Mouse (Mus musculus) embryonic facial prominence, embryonic 12.5 days (tissue): ENCODE data around the gene Tagap. TPM values are rescaled to one million over a fixed set of nuclear protein-coding genes. Genes with fewer than 3 reads are reported as not detected.
A peak's percentile ranks its signal among the peaks of the same experiment; 100 is the strongest.

Source experiments
- ATAC-seq: fragments of 200-750 bp; cut with Nextera tagmentation; 2 replicates; pipeline ENCODE4 v1.8.0; 2017; ENCODE audit not compliant: insufficient number of reproducible peaks, insufficient read depth, low FRiP score, low TSS enrichment
- H3K27ac ChIP-seq: fragments of 300-500 bp; sonication (generic); 2 replicates; pipeline ENCODE4 v1.5.1; 2016; ENCODE audit warnings: mild to moderate bottlenecking
- H3K27me3 ChIP-seq: fragments of 300-500 bp; sonication (generic); 2 replicates; pipeline ENCODE4 v1.6.1; 2016; ENCODE audit warnings: mild to moderate bottlenecking, moderate library complexity
- H3K36me3 ChIP-seq: fragments of 300-500 bp; sonication (generic); 2 replicates; pipeline ENCODE4 v1.6.1; 2016; ENCODE audit warnings: mild to moderate bottlenecking
- H3K4me1 ChIP-seq: fragments of 300-500 bp; sonication (generic); 2 replicates; pipeline ENCODE4 v1.6.1; 2016
- H3K4me2 ChIP-seq: fragments of 300-500 bp; sonication (generic); replicated peaks from 2 replicates; pipeline ENCODE4 v1.6.1; 2016; ENCODE audit warnings: mild to moderate bottlenecking, moderate library complexity
- H3K4me3 ChIP-seq: fragments of 300-500 bp; sonication (generic); 2 replicates; pipeline ENCODE4 v1.5.1; 2016; ENCODE audit warnings: mild to moderate bottlenecking
- H3K9ac ChIP-seq: fragments of 300-500 bp; sonication (generic); 2 replicates; pipeline ENCODE4 v1.6.1; 2016; ENCODE audit warnings: mild to moderate bottlenecking, moderate library complexity
- H3K9me3 ChIP-seq: fragments of 300-500 bp; sonication (generic); 2 replicates; pipeline ENCODE4 v1.6.1; 2016; ENCODE audit warnings: mild to moderate bottlenecking, moderate library complexity
- WGBS: fragments of 180-500 bp; shearing (Covaris S2); methylation state at CpG from one replicate; pipeline ENCODE4 v1.1.7; 2016; 5-methylcytosine and 5-hydroxymethylcytosine counted together
- polyA plus RNA-seq: library from polyadenylated mRNA; unstranded; fragments of >200 nt; fragmentation: Nextera tagmentation; extraction: Ambion mirVana; gene quantifications from 2 replicates; pipeline ENCODE4 v1.2.1, GENCODE M21; 2016

Tagap gene
- polyA plus RNA-seq, result 0.60 and 0.69 TPM in 2 replicates

DNA sequence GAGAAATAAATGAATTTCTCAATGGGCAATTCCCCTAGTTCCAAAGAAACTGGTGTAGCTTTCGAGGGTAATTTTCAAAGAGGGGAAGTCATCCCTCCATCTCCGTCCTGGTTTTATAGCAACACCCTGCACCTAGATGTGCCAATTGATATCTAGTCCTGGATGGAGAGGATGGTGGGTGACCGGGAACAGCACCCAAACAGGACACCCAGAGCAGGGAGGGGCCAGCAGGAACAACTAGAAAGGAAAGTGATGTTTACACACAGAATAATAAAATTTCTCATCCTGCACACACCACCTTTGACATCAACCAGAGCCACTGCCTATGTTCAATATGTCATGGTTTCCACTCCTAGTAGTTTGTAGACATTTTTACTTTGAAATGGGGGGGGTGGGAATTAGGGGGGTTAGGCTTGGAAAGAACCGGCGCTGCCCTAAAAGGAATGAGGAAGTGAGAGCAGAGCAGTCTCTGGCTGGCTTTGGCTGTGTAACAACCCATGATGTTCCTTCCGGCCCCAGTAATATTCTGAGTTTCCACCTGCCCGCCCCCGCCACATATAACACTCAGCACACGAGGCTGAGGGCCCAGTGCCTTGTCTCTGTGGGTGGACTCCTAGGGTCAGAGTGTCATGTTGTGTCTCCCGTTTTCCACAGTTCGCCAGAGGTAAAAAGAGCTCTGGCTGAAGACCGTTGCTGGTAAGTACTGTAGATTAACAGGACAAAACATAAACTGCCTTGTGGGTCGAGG lies at the start of gene Tagap:
TSS of gene Tagap (plus strand) at position 588 of the 748 bp plus-strand sequence.
- WGBS, result 64% methylated on average over 13 of the region's 13 CpGs
- Histone ChIP-seq H3K4me2 (no peak within 1 kb of the TSS), H3K4me1 (0 out of 2 replicates have a peak, but pooled peaks cover 3% of the 10 kb centered on the region), H3K27ac (no peak within 1 kb of the TSS), H3K36me3 (no peaks in the 10 kb centered on the region), H3K27me3 (no peaks in the 10 kb centered on the region), H3K4me3 (no peak within 1 kb of the TSS), H3K9me3 (no peaks in the 10 kb centered on the region), H3K9ac (no peak within 1 kb of the TSS)
- no peak for ATAC-seq

DNA sequence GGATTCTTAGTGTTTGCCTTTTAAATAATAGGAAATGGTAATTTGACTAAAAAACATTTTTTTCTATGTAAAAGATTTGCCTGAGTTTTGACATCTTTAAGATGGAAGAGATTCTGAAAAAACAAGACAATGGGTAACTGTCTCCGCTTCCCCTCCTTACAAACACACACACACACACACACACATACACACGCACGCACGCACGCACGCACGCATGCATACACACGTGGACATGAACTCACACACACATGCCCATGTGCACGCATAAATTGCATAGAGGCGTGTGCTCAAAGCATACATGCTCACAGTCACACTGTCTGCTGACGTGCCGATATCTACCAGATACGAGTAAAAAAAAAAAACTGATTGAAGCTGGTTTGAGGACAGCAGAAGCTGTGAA lies 49.3 kb upstream of the Tagap start:
- H3K4me1 ChIP-seq, result 0 out of 2 replicates have a peak, but pooled peaks cover 8% of the 10 kb centered on the region
- no peak overlapping the region for H3K4me3 ChIP-seq
- H3K36me3 ChIP-seq, result no peaks in the 10 kb centered on the region
- H3K9me3 ChIP-seq, result no peaks in the 10 kb centered on the region
- WGBS, result 86% methylated on average over 13 of the region's 13 CpGs
- 0 out of 2 replicates have a peak overlapping the region, but pooled peaks have one; percentile 9 for H3K4me2 ChIP-seq
- H3K27me3 ChIP-seq, result no peaks in the 10 kb centered on the region
- no peak overlapping the region for H3K27ac ChIP-seq
- H3K9ac ChIP-seq, result no peak overlapping the region
- ATAC-seq, result no peak

DNA sequence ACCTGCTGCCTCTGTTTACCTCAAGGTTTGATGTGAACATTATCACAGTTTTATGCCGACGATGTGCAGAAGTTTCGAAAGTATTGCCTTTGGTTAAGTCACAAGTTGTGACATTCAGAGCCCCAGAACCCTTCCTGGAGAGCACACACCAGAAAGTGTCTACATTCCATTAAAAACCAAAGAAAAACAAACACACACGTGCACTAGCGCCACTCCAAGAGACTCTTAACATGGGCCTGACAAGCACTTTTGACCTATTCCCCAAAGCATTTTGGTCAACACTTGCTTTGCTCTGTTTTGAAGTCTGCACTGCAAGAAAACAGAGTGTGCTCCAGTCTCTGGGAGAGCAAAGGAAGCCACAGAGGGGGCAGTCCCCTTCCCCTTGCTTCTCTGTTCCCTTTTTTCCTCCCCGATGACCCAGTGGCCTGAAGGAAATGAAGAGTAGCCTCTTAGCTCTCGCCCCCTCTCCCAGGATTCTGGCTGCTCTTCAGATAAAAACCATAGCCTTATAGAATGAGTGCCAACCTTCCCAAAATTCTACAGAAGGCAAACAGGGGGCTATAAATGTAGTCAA lies 48.5 kb upstream of the Tagap start:
- Histone ChIP-seq H3K27ac (no peak overlapping the region), H3K27me3 (no peaks in the 10 kb centered on the region), H3K4me1 (0 out of 2 replicates have a peak, but pooled peaks cover 8% of the 10 kb centered on the region), H3K4me3 (no peak overlapping the region), H3K9me3 (no peaks in the 10 kb centered on the region), H3K9ac (no peak overlapping the region), H3K4me2 (no peak overlapping the region), H3K36me3 (no peaks in the 10 kb centered on the region)
- ATAC-seq, result no peak
- WGBS, result 57% methylated on average over 7 of the region's 7 CpGs

DNA sequence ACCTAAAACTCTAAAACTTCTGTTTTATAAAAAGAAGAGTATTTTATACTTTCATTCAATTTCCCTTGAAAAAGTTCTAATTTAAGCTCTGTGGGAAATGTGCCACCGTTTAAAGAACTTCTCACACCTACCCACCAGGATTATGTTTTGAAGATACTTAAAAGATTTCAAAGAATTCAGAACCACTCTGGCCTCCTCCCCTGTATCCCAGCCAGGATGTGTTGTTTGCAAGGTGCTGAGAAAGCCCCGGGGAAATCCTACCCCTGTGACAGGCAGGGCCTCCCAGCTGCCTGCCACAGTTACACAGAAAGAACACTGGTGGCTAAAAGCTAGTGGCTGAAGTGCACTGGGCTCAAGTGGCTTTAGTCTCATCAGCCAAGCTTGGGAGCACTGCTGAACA lies 47.9 kb upstream of the Tagap start:
- Histone ChIP-seq H3K36me3 (no peaks in the 10 kb centered on the region), H3K27me3 (no peaks in the 10 kb centered on the region), H3K9me3 (no peaks in the 10 kb centered on the region), H3K4me1 (0 out of 2 replicates have a peak, but pooled peaks cover 8% of the 10 kb centered on the region), H3K4me2 (no peak overlapping the region), H3K9ac (no peak overlapping the region), H3K4me3 (no peak overlapping the region), H3K27ac (no peak overlapping the region)
- no peak for ATAC-seq
- 55% methylated on average over 2 of the region's 2 CpGs for WGBS

DNA sequence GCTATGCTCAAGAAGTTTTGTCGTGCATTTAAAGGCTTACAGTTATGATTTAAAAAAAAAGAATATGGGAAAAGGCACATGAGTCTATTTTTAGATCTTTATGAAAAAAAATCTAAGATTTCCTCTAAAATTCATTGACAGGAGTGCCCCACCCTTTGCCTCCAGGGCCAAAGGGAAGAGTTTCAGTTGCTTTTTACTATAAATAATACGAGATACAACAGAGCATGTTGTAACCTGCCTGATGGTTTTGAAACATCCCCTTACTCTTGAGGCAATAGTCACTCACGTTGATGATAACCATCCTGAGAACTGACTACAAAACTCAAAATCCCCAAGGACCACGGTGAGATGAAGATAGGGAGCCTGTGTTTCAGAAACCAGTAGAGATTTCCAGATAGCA lies 46.3 kb upstream of the Tagap start:
- Histone ChIP-seq H3K9me3 (no peaks in the 10 kb centered on the region), H3K4me1 (0 out of 2 replicates have a peak, but pooled peaks cover 8% of the 10 kb centered on the region), H3K27ac (no peak overlapping the region), H3K4me3 (no peak overlapping the region), H3K4me2 (no peak overlapping the region), H3K9ac (no peak overlapping the region), H3K27me3 (no peaks in the 10 kb centered on the region), H3K36me3 (no peaks in the 10 kb centered on the region)
- ATAC-seq, result no peak
- 76% methylated on average over 4 of the region's 4 CpGs for WGBS

DNA sequence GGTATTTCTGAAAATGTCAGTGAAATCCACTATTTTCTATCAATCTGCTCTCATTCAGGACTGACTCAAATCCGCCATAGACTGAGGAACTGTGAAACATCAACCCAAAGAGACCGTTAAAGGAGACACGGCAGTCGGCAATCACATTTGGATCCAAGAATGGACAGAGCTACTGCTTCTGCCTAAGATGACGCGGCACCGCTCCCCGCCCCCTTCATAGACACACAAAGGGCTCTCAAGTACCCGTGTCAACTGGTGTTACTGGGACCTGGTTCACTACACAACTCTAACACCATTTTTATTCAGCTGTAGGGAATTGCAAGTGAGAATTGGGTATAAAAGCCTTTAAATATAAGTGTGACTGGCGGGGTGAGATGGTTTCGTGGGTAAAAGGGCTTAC lies 42.7 kb upstream of the Tagap start:
- Histone ChIP-seq H3K4me3 (no peak overlapping the region), H3K36me3 (no peaks in the 10 kb centered on the region), H3K4me2 (no peak overlapping the region), H3K4me1 (no peaks in the 10 kb centered on the region), H3K9me3 (no peaks in the 10 kb centered on the region), H3K27me3 (no peaks in the 10 kb centered on the region), H3K9ac (no peak overlapping the region), H3K27ac (no peak overlapping the region)
- ATAC-seq, result no peak
- WGBS, result 89% methylated on average over 11 of the region's 11 CpGs

DNA sequence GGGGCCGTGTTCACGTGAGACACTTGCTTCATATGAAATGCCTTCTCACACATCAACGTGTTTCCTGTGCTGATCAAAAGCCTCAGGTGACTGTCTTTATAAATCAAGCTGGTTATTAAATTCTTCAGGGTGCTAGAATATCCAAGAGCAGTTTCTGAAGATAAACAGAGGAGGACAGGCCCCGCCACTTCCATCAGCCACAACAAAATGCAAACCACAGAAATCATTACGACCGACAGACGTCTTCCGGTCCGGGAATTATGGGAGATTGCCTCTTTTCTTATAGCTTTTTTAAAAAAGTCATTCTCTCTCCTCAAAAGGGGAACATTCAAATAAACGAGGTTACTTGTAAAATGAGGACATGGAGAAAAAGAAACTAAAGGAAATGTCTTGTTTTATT lies 41.2 kb upstream of the Tagap start:
- no peaks in the 10 kb centered on the region for H3K27me3 ChIP-seq
- no peaks in the 10 kb centered on the region for H3K9me3 ChIP-seq
- 81% methylated on average over 10 of the region's 10 CpGs for WGBS
- ATAC-seq, result no peak
- no peak overlapping the region for H3K4me2 ChIP-seq
- no peak overlapping the region for H3K27ac ChIP-seq
- no peaks in the 10 kb centered on the region for H3K36me3 ChIP-seq
- H3K4me1 ChIP-seq, result no peaks in the 10 kb centered on the region
- H3K4me3 ChIP-seq, result no peak overlapping the region
- H3K9ac ChIP-seq, result no peak overlapping the region

DNA sequence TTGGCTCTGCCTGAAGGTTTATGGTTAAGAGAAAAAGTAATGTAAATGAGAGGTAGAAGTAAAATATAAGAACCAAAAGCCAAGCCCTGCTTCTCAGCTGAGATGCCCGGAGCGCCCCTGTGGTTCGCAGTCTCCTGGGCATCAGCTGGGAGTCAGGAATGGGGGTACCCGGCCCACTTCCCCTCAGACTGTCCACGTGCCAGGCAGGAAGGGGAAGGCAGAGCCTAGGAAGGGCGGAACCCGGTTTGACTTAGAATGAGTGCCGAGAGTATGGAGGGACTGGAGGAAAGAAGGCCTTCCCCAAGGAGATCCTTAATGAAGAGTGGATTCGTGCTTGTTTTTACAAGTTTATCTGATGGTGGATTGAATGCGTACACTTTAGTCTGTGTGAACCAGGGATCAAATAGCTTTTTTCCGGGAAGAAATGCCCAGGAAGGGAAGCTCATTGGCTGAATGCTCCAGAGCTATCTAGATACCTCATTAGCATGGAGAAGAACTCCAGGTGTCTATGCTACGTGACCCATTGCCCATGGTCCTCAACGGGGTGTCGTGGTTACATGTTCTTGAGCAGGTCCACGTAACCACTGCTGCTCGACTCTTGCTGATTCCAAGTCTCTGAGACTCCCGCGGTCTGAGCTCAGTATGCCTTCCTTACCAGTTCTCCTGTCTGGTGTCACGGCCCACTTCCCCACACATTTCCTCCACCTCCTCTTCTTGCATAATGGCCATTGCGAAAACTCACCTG lies 38.6 kb upstream of the Tagap start:
- no peak overlapping the region for H3K27ac ChIP-seq
- H3K4me1 ChIP-seq, result no peaks in the 10 kb centered on the region
- H3K9ac ChIP-seq, result no peak overlapping the region
- 88% methylated on average over 20 of the region's 20 CpGs for WGBS
- no peak for ATAC-seq
- no peak overlapping the region for H3K4me2 ChIP-seq
- no peaks in the 10 kb centered on the region for H3K27me3 ChIP-seq
- no peaks in the 10 kb centered on the region for H3K36me3 ChIP-seq
- no peaks in the 10 kb centered on the region for H3K9me3 ChIP-seq
- no peak overlapping the region for H3K4me3 ChIP-seq

DNA sequence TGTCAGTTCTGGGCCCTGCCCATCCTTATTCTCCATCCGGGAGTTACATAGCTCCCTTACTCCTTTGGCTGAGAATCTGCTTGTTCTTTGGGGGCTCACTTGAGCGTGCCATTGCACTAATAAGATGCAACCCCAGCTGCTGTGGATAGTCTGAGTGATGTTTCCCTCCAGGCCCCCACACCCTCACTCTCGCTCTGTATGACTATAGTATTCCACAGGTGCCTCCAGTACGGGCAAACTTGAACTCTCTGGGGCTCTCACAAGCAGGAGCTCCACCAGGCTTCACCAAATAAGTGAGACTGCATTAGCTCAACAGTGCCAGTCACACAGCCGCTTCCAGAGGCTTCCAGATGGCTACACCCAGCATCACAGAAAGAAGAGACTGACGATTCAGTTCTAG lies 37.5 kb upstream of the Tagap start:
- no peak for ATAC-seq
- no peak overlapping the region for H3K4me3 ChIP-seq
- WGBS, result 86% methylated on average over 6 of the region's 6 CpGs
- no peaks in the 10 kb centered on the region for H3K9me3 ChIP-seq
- H3K36me3 ChIP-seq, result no peaks in the 10 kb centered on the region
- H3K9ac ChIP-seq, result no peak overlapping the region
- H3K27me3 ChIP-seq, result no peaks in the 10 kb centered on the region
- H3K4me1 ChIP-seq, result no peaks in the 10 kb centered on the region
- H3K27ac ChIP-seq, result no peak overlapping the region
- no peak overlapping the region for H3K4me2 ChIP-seq

DNA sequence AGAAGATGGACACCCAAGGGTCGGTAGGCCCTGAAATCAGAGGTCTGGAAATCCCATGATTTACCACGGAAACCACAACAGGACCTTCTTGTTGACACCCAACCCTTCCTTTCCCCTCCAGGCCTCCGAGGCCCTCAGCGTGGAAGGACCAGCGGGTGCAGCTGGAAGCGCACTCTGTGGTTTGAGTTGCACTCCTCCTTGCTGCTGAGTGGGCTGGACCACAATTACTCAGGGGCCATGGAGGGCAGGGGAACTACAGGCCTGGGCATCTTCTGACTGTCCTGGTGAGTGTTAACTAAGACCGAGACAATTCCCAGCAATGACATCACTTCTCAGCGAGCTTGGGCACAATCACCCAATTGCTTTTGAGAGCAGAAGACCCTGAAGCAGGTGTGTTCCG lies 36.8 kb upstream of the Tagap start:
- H3K9ac ChIP-seq, result no peak overlapping the region
- no peak overlapping the region for H3K4me2 ChIP-seq
- H3K4me3 ChIP-seq, result no peak overlapping the region
- H3K9me3 ChIP-seq, result no peaks in the 10 kb centered on the region
- H3K36me3 ChIP-seq, result no peaks in the 10 kb centered on the region
- 76% methylated on average over 9 of the region's 9 CpGs for WGBS
- H3K27ac ChIP-seq, result no peak overlapping the region
- ATAC-seq, result no peak
- H3K4me1 ChIP-seq, result no peaks in the 10 kb centered on the region
- H3K27me3 ChIP-seq, result no peaks in the 10 kb centered on the region

DNA sequence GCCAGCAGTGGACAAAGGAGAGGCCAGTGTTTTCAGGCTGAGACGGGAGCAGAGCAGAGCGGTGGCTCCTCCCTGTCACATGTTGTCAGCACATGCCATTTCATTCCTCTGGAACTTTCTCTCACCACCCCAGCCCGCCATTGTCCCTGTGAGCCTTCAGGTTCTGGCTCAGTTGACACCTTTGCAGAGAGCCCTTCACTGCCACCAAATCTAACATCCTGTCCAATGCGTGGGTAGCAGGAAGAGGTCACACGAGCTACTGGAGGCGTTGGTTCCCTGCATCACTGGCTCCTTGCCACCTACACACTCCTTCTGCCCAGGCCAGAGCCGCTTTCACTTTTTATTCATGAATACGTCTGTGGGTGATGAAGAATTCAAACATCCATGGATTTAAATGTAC lies 33.1 kb upstream of the Tagap start:
- Histone ChIP-seq H3K9ac (no peak overlapping the region), H3K4me3 (no peak overlapping the region), H3K27me3 (no peaks in the 10 kb centered on the region), H3K27ac (no peak overlapping the region), H3K36me3 (no peaks in the 10 kb centered on the region), H3K4me1 (no peaks in the 10 kb centered on the region), H3K4me2 (no peak overlapping the region), H3K9me3 (no peaks in the 10 kb centered on the region)
- no peak for ATAC-seq
- 78% methylated on average over 8 of the region's 8 CpGs for WGBS

DNA sequence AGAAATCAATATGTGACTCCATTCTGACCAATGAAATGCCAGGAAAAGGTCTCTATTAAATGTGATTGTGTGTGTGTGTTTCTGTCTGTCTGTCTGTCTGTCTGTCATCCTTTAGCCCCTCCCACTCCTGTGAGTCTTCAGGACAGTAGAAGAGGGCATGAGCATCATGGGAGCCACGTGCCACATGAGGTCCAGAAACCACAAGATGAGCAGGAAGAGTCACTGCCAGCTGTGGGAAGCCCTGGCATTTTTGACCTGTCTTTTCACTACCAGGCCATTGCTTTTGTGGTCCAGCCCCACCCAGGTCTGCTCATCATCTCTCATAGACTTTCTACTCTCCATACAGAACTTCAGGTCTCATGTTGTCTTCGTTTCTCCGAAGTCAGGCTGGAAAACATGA lies 31.7 kb upstream of the Tagap start:
- H3K4me2 ChIP-seq, result no peak overlapping the region
- no peaks in the 10 kb centered on the region for H3K9me3 ChIP-seq
- 90% methylated on average over 3 of the region's 3 CpGs for WGBS
- no peaks in the 10 kb centered on the region for H3K27me3 ChIP-seq
- H3K4me1 ChIP-seq, result no peaks in the 10 kb centered on the region
- H3K9ac ChIP-seq, result no peak overlapping the region
- no peak for ATAC-seq
- H3K36me3 ChIP-seq, result no peaks in the 10 kb centered on the region
- H3K27ac ChIP-seq, result no peak overlapping the region
- no peak overlapping the region for H3K4me3 ChIP-seq
